Mouse (Mus musculus) CD8-positive naive resting alpha-beta T cell, adult 57 days (primary cell): ENCODE measurements around the gene Gm6525. TPM values are rescaled to one million over a fixed set of nuclear protein-coding genes. Genes with fewer than 3 reads are reported as not detected.

ENCODE experiments used
- total RNA-seq: library from RNA; stranded (reverse); gene quantifications from one replicate; pipeline ENCODE4 v1.2.4, GENCODE M21; 2023

Gm6525 gene
- not detected for total RNA-seq

GRCm38 (mm10) chr3:84173581-84174154 is at the start of gene Gm6525:
Gene Gm6525, plus strand, starts transcription at chr3:84174104.

GRCm38 (mm10) chr3:84155558-84156006 is 18.3 kb upstream of the Gm6525 start, which contains the start of gene Mnd1:
Gene Mnd1, minus strand, starts transcription at chr3:84155786.

Other genes with a start within 250 kb of the Gm6525 start
- 144 TPM for gene Tmem131l, start 133.9 kb upstream of the Gm6525 start, total RNA-seq
- gene Mnd1, start 18.3 kb upstream of the Gm6525 start, total RNA-seq = not detected
- 5.2 TPM for gene Trim2, start 132.8 kb downstream of the Gm6525 start, total RNA-seq